Mouse (Mus musculus) erythroid progenitor cell, adult 5-6 weeks (primary cell): ENCODE data around the gene Esp16. TPM values are rescaled to one million over a fixed set of nuclear protein-coding genes. Genes with fewer than 3 reads are reported as not detected.
"Not testable (repeated sequence)": the region's sequence is repeated elsewhere in the genome, so short reads cannot be mapped to it uniquely, and the experiment has no call there.

Source experiments
- ATAC-seq: replicated peaks from 2 replicates; pipeline ENCODE4 v1.8.0; 2016; ENCODE audit warnings: moderate number of reproducible peaks, mild to moderate bottlenecking, moderate TSS enrichment, inconsistent platforms; ENCODE audit not compliant: poor library complexity, low FRiP score, severe bottlenecking
- total RNA-seq, 2 experiments: library from RNA; stranded (forward) in 1 of 2; stranded (reverse) in 1 of 2; fragments of 150-400 nt in 1 of 2; fragments of 186-747, 209-891 nt in 1 of 2; gene quantifications; 2 replicates each; pipeline versions ENCODE4 v1.2.3 to v1.2.4; 2015 to 2017; ENCODE audit warnings: low replicate concordance in 2 of 2

The Esp16 gene
- total RNA-seq (2015; ENCODE audit: low replicate concordance) = not detected in 2 replicates
- total RNA-seq (2017; ENCODE audit: low replicate concordance) = not detected in 2 replicates

GRCm38 (mm10) chr17:39535842-39536241 lies at the start of gene Esp16:
Gene Esp16, plus strand, starts transcription at chr17:39536142.
- ATAC-seq = not testable (repeated sequence)

GRCm38 (mm10) chr17:39498043-39498442 lies 37.9 kb upstream of the Esp16 start:
- ATAC-seq = not testable (repeated sequence)

Other genes starting within 250 kb of the Esp16 start
- gene Esp18, start 129.8 kb upstream of the Esp16 start, total RNA-seq (2015; ENCODE audit: low replicate concordance) = not detected in 2 replicates
- not detected in 2 replicates for gene Esp18, start 129.8 kb upstream of the Esp16 start, total RNA-seq (2017; ENCODE audit: low replicate concordance)
- not detected in 2 replicates for gene Esp15, start 104.8 kb downstream of the Esp16 start, total RNA-seq (2015; ENCODE audit: low replicate concordance)
- not detected in 2 replicates for gene Esp15, start 104.8 kb downstream of the Esp16 start, total RNA-seq (2017; ENCODE audit: low replicate concordance)